Mouse (Mus musculus) lung, postnatal 0 days (tissue): ENCODE results near the gene Vhl. TPM values are rescaled to one million over a fixed set of nuclear protein-coding genes. Genes with fewer than 3 reads are reported as not detected.

Experiments used
- ATAC-seq: fragments of 200-750 bp; cut with Nextera tagmentation; 2 replicates; pipeline ENCODE4 v1.8.0; 2017; ENCODE audit warnings: moderate library complexity
- DNase-seq: peaks from one replicate; pipeline ENCODE4 v3.0.0-alpha.2; 2016; ENCODE audit warnings: low spot score
- H3K27ac ChIP-seq: fragments of 300-500 bp; sonication (generic); 2 replicates; pipeline ENCODE4 v1.5.1; 2014; ENCODE audit warnings: antibody characterized with exemption, mild to moderate bottlenecking, low read length, mixed read lengths
- H3K27me3 ChIP-seq: fragments of 300-500 bp; sonication (generic); replicated peaks from 2 replicates; pipeline ENCODE4 v1.6.1; 2014; ENCODE audit warnings: low read length, mixed read lengths; ENCODE audit not compliant: insufficient read depth
- H3K36me3 ChIP-seq: fragments of 300-500 bp; sonication (generic); 2 replicates; pipeline ENCODE4 v1.6.1; 2014; ENCODE audit warnings: low read length, mixed read lengths; ENCODE audit not compliant: insufficient read depth
- H3K4me1 ChIP-seq: fragments of 300-500 bp; sonication (generic); 2 replicates; pipeline ENCODE4 v1.6.1; 2014; ENCODE audit warnings: antibody characterized with exemption, low read depth, low read length, mixed read lengths; ENCODE audit not compliant: insufficient read depth
- H3K4me2 ChIP-seq: fragments of 300-500 bp; sonication (generic); replicated peaks from 2 replicates; pipeline ENCODE4 v1.6.1; 2014; ENCODE audit warnings: low read depth, mild to moderate bottlenecking, low read length, moderate library complexity, mixed read lengths
- H3K4me3 ChIP-seq: fragments of 300-500 bp; sonication (generic); 2 replicates; pipeline ENCODE4 v1.5.1; 2014; ENCODE audit warnings: low read depth, low read length
- H3K9ac ChIP-seq: fragments of 300-500 bp; sonication (generic); replicated peaks from 2 replicates; pipeline ENCODE4 v1.6.1; 2014; ENCODE audit warnings: low read depth, mild to moderate bottlenecking
- H3K9me3 ChIP-seq: fragments of 300-500 bp; sonication (generic); 2 replicates; pipeline ENCODE4 v1.6.1; 2016; ENCODE audit warnings: low read length, mixed read lengths
- CTCF ChIP-seq: IDR thresholded peaks from 2 replicates; pipeline ENCODE4 v1.5.1; 2016; ENCODE audit warnings: antibody characterized with exemption, mild to moderate bottlenecking
- EP300 ChIP-seq: IDR thresholded peaks from 2 replicates; pipeline ENCODE4 v1.6.1; 2016; ENCODE audit warnings: antibody characterized with exemption, mild to moderate bottlenecking, control low read depth
- WGBS: fragments of 180-500 bp; shearing (Covaris S2); extraction: QIAGEN DNeasy Blood & Tissue Kit; methylation state at CpG from one replicate; pipeline ENCODE4 v1.1.7; 2014; 5-methylcytosine and 5-hydroxymethylcytosine counted together
- polyA plus RNA-seq: library from polyadenylated mRNA; unstranded; fragments of >200 nt; fragmentation: Nextera tagmentation; extraction: Ambion mirVana; gene quantifications from 2 replicates; pipeline ENCODE4 v1.2.1, GENCODE M21; 2015

Gene Vhl
- polyA plus RNA-seq, 1 experiment from 2014 or later = 28.2 TPM

GRCm38 (mm10) chr6:113678246-113679012 lies 54.7 kb downstream of the Vhl start:
- Histone ChIP-seq H3K4me1 (no peaks in the 10 kb centered on the region), H3K36me3 (no peaks in the 10 kb centered on the region), H3K27me3 (no peaks in the 10 kb centered on the region), H3K4me3 (no peak overlapping the region), H3K27ac (no peak overlapping the region), H3K9me3 (no peaks in the 10 kb centered on the region), H3K4me2 (no peak overlapping the region), H3K9ac (no peak overlapping the region)
- DNase-seq = no peak
- TF ChIP-seq CTCF = no peak
- TF ChIP-seq EP300 = no peak
- 67% methylated on average over 14 of the region's 14 CpGs for WGBS
- ATAC-seq = no peak

GRCm38 (mm10) chr6:113679993-113680566 lies 56.3 kb downstream of the Vhl start:
- Histone ChIP-seq H3K9ac (no peak overlapping the region), H3K4me1 (no peaks in the 10 kb centered on the region), H3K27ac (no peak overlapping the region), H3K27me3 (no peaks in the 10 kb centered on the region), H3K36me3 (no peaks in the 10 kb centered on the region), H3K9me3 (no peaks in the 10 kb centered on the region), H3K4me2 (no peak overlapping the region), H3K4me3 (no peak overlapping the region)
- ATAC-seq (no peak), DNase-seq (no peak)
- TF ChIP-seq CTCF (no peak), EP300 (no peak)
- WGBS = 81% methylated on average over 9 of the region's 9 CpGs

Other genes with a start within 250 kb of the Vhl start
- gene Tada3, start 246.1 kb upstream of the Vhl start, polyA plus RNA-seq = 33.2 and 36.7 TPM in 2 replicates
- gene Arpc4, start 245.8 kb upstream of the Vhl start, polyA plus RNA-seq = 349 and 358 TPM in 2 replicates
- 11.5 and 12.4 TPM in 2 replicates for gene Ttll3, start 234.7 kb upstream of the Vhl start, polyA plus RNA-seq
- 11.4 and 12.3 TPM in 2 replicates for gene Rpusd3, start 204.6 kb upstream of the Vhl start, polyA plus RNA-seq
- 1.1 and 1.3 TPM in 2 replicates for gene Cidec, start 188.2 kb upstream of the Vhl start, polyA plus RNA-seq
- 57.8 and 60.1 TPM in 2 replicates for gene Jagn1, start 181.4 kb upstream of the Vhl start, polyA plus RNA-seq
- 16.2 and 19.4 TPM in 2 replicates for gene Il17re, start 165.5 kb upstream of the Vhl start, polyA plus RNA-seq
- 30.1 and 31.1 TPM in 2 replicates for gene Il17rc, start 152.5 kb upstream of the Vhl start, polyA plus RNA-seq
- 25.5 and 27.2 TPM in 2 replicates for gene Creld1, start 140.7 kb upstream of the Vhl start, polyA plus RNA-seq
- gene Prrt3, start 122.0 kb upstream of the Vhl start, polyA plus RNA-seq = 0.20 and 0.30 TPM in 2 replicates
- gene Emc3, start 92.3 kb upstream of the Vhl start, polyA plus RNA-seq = 93.7 and 95.7 TPM in 2 replicates
- 0.53 and 1.0 TPM in 2 replicates for gene Fancd2, start 92.3 kb upstream of the Vhl start, polyA plus RNA-seq
- gene Fancd2os, start 23.2 kb upstream of the Vhl start, polyA plus RNA-seq = 0.18 TPM in 1 of 2 replicates, not detected in the other
- gene Brk1, start 19.2 kb upstream of the Vhl start, polyA plus RNA-seq = 215 and 225 TPM in 2 replicates
- gene Irak2, start 14.5 kb downstream of the Vhl start, polyA plus RNA-seq = 15.6 and 16.1 TPM in 2 replicates
- gene Tatdn2, start 73.1 kb downstream of the Vhl start, polyA plus RNA-seq = 1.1 and 1.3 TPM in 2 replicates
- 5.5 and 6.0 TPM in 2 replicates for gene Ghrl, start 95.9 kb downstream of the Vhl start, polyA plus RNA-seq
- 163 and 178 TPM in 2 replicates for gene Sec13, start 116.8 kb downstream of the Vhl start, polyA plus RNA-seq